Mouse (Mus musculus): Measurements from ENCODE around the gene Actl10. TPM values are rescaled to one million over a fixed set of nuclear protein-coding genes. Genes with fewer than 3 reads are reported as not detected.
A peak's percentile ranks its signal among the peaks of the same experiment; 100 is the strongest.

The Actl10 gene
- polyA plus RNA-seq, 1 experiment = not detected

DNA sequence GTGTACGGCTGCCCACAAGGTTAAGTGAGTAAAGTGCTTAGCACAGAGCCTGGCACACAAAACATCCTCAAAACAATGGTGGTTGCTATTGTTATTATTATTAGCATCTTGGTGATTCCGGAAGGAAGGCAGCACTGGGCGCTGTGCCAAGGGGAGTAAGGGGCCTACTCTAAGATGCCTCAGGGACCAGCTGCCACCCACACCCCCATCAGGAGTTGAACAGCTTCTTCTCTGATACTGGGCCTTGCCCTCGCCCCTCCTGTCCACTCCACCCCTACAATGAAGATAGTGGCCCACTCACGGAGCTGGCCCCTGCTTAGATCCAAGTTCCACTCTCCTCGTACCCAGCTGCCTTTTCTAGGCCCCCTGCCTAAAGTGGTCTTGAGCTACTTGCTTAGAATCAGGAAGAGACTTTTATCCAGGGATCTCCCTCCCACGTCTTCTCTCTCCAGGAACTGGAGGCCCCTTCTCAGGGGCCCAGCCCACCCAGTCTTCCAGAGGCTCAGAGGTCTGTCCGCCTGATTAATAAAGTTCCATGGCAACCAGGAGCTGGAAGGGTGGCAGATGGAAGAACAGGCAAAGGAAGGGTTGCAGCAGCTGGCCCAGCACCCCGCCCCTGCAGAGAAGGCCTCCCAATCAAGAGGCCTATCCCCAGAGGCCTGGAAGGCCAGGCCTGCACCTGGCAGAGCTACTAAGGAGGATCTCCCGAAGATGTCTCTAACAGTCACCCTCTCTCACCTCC lies 16.9 kb downstream of the Actl10 start:
- Histone ChIP-seq H3K4me1 (ENCODE audit: control insufficient read depth, insufficient read depth, low read length) (peaks cover 1% of the 10 kb centered on the region; the same call in 1 of the 2 replicates), H3K4me3 (replicated peaks; ENCODE audit: control insufficient read depth, low read depth, low read length) (peak overlapping the region; percentile 93)
- WGBS = 21% methylated on average over 10 of the region's 10 CpGs

DNA sequence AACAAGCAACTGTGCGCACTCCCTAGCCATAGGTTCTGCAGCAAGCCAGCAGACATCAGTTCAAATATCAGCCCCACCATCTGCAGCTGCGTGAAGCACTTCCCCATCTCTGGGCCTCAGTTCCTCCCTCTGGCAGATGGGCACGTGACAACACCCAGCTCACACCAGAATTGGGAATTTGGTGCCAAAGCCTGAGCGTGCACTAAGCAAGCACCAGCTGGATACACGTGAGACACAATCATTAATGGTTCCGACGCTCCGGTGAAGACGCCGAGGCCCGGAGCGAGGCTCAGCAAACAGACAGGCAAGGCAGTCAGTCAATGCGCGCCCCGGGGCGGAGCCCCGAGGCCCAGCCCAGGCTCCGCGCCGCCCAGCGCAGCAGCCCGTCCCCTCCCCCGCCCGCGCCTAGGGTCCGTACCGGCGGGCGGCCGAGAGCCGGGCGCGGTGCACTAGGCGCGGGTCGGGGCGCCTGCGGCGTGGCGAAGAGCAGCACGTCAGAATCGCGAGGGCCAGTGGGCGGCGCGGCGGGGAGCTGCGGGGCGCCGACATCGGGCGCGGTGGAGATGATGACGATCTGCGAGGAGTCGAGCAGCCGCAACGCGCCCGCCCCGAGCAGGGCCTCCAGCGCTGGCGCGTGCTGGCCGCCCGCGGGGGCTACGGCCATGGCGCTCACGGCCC lies 17.6 kb downstream of the Actl10 start:
- no peak for TF ChIP-seq POLR2A (IDR thresholded peaks at IDR 0.05; ENCODE audit: borderline replicate concordance, control insufficient read depth, low read depth, low read length)
- TF ChIP-seq CTCF (IDR thresholded peaks at IDR 0.05; ENCODE audit: control insufficient read depth, insufficient read depth, low read length) = no peak
- peak overlapping the region; percentile 82 for H3K27ac ChIP-seq (ENCODE audit: control insufficient read depth, insufficient read depth, low read depth, low read length, poor library complexity)
- peaks cover 3% of the 10 kb centered on the region for H3K4me1 ChIP-seq (ENCODE audit: control insufficient read depth, insufficient read depth, low read length)
- under 1% methylated on average over 69 of the region's 70 CpGs for WGBS
- H3K4me3 ChIP-seq (replicated peaks; ENCODE audit: control insufficient read depth, low read depth, low read length) = peak overlapping the region; percentile 93

More for the DNA sequence above, 16.9 kb downstream of the Actl10 start:
- TF ChIP-seq CTCF (IDR thresholded peaks at IDR 0.05; ENCODE audit: control insufficient read depth, insufficient read depth, low read length) (no peak), POLR2A (IDR thresholded peaks at IDR 0.05; ENCODE audit: borderline replicate concordance, control insufficient read depth, low read depth, low read length) (no peak)
- H3K27ac ChIP-seq (ENCODE audit: control insufficient read depth, insufficient read depth, low read depth, low read length, poor library complexity) = peak overlapping the region; percentile 82

DNA sequence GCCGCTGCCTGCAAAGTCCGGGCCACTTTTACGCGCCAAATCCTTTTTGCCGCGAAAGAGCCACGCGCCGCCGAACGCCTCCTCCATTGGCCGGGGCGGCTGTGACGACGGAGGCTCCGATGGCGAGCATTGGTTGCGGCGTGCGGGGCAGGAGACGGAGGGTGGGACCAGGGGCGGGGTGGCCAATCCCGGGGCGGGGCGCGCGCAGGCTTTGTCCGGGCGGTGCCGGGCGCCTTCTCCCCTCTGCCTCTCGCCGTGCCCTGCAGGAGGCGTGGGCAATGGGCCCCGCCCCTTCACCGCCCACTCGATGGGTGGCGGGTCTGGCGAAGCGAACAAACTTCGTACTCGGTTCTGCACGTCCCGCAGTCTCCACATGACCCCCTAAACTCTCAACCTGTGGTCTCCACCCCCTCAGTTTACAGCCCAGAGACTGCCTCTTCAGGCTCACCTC lies 18.3 kb downstream of the Actl10 start, which contains the start of gene E2f1:
TSS of gene E2f1 (minus strand) at position 57 of the 451 bp plus-strand sequence.
- peaks cover 3% of the 10 kb centered on the region for H3K4me1 ChIP-seq (ENCODE audit: control insufficient read depth, insufficient read depth, low read length)
- no peak; the same call in 1 of the 2 replicates for TF ChIP-seq CTCF (IDR thresholded peaks at IDR 0.05; ENCODE audit: control insufficient read depth, insufficient read depth, low read length)
- peak; percentile 62; the same call in 1 of the 2 replicates for TF ChIP-seq POLR2A (IDR thresholded peaks at IDR 0.05; ENCODE audit: borderline replicate concordance, control insufficient read depth, low read depth, low read length)
- WGBS = 0% methylated on average over 42 of the region's 44 CpGs
- peak within 1 kb of the TSS; percentile 82 for H3K27ac ChIP-seq (ENCODE audit: control insufficient read depth, insufficient read depth, low read depth, low read length, poor library complexity)
- peak within 1 kb of the TSS; percentile 93 for H3K4me3 ChIP-seq (replicated peaks; ENCODE audit: control insufficient read depth, low read depth, low read length)

DNA sequence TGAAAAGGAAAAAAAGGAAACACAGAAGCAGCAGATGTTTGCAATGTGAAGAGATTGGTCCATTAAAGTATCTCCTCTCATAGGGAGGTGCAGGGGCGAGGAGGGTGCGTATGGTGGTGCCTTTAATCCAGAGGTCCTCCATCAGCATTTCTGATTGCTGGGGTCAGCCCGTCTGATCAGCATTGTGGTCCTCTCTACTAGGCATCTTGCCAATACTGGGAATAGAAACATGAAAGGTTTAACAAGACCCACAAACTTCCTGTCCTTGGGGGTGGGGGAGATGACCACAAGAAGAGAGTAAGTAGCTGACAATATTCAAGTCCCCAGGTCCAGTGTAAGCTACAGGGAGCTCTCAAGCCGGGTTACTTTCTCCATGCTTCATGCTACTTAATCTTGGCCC lies 19.1 kb downstream of the Actl10 start:
- no peak overlapping the region for H3K4me3 ChIP-seq (replicated peaks; ENCODE audit: control insufficient read depth, low read depth, low read length)
- no peak for TF ChIP-seq POLR2A (IDR thresholded peaks at IDR 0.05; ENCODE audit: borderline replicate concordance, control insufficient read depth, low read depth, low read length)
- TF ChIP-seq CTCF (IDR thresholded peaks at IDR 0.05; ENCODE audit: control insufficient read depth, insufficient read depth, low read length) = no peak
- peaks cover 3% of the 10 kb centered on the region for H3K4me1 ChIP-seq (ENCODE audit: control insufficient read depth, insufficient read depth, low read length)
- H3K27ac ChIP-seq (ENCODE audit: control insufficient read depth, insufficient read depth, low read depth, low read length, poor library complexity) = no peak overlapping the region
- WGBS = 15% methylated on average over 4 of the region's 4 CpGs

DNA sequence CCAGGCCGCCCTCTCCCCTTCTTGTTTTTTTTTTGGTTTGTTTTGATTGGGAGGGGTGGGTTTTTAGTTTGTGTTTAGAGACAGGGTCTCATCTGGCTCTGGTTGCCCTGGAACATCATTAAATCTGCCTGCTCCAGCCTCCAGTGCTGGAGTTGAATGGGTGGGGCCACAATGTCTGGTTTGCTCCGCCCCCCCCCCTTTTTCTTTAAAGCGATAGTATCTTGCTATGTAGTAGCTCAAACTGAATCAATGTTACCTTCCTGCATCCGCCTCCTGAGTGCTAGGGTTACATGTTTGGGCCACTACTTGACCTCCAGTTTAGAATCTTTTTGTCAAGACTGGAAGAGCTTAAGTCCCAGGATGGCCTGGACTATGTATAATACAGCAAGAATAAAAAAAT lies 19.7 kb downstream of the Actl10 start:
- WGBS = 70% methylated on average over 4 of the region's 4 CpGs
- H3K4me3 ChIP-seq (replicated peaks; ENCODE audit: control insufficient read depth, low read depth, low read length) = no peak overlapping the region
- no peak overlapping the region for H3K27ac ChIP-seq (ENCODE audit: control insufficient read depth, insufficient read depth, low read depth, low read length, poor library complexity)
- no peak for TF ChIP-seq POLR2A (IDR thresholded peaks at IDR 0.05; ENCODE audit: borderline replicate concordance, control insufficient read depth, low read depth, low read length)
- TF ChIP-seq CTCF (IDR thresholded peaks at IDR 0.05; ENCODE audit: control insufficient read depth, insufficient read depth, low read length) = no peak
- H3K4me1 ChIP-seq (ENCODE audit: control insufficient read depth, insufficient read depth, low read length) = peaks cover 3% of the 10 kb centered on the region

DNA sequence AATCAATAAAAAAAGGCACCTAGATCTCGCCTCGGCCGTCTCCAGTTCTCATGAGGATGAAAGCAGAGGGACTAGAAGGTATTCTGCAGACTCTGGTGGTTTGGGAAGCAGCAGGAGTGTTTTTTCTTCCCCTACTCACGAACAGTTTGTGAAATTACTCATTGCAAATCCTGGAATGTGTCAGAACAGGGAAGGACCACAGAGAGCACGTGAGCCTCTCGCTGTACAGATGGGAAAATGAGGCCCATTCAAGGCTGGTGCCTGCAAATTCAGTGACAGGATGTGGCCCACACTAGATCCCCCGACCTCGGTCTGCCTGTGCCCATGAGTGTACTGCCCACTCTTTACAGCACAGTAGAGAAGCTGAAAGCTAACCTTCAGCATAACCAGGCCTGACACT lies 20.4 kb downstream of the Actl10 start:
- Histone ChIP-seq H3K4me1 (ENCODE audit: control insufficient read depth, insufficient read depth, low read length) (peaks cover 3% of the 10 kb centered on the region), H3K27ac (ENCODE audit: control insufficient read depth, insufficient read depth, low read depth, low read length, poor library complexity) (no peak overlapping the region), H3K4me3 (replicated peaks; ENCODE audit: control insufficient read depth, low read depth, low read length) (no peak overlapping the region)
- TF ChIP-seq CTCF (IDR thresholded peaks at IDR 0.05; ENCODE audit: control insufficient read depth, insufficient read depth, low read length) = no peak
- WGBS = 71% methylated on average over 8 of the region's 8 CpGs

DNA sequence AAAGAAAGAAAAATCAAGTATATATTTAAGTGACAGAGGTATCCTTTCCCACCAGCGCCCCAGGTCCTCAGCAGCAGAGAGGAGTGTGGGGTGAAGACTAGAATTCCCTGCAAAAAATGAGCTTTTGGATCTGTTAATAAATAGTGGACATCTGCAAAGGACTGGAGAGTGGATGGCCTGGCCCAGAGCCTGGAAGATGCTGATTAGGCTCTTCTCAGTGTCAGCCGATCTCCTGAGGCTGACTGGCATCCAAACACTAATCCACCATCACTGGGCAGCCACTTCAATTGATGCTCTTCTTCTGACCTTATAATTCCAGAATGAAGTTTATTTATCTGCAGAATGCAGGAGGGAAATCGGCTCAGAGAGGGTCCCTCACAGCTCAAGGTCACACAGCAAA lies 21.4 kb downstream of the Actl10 start:
- TF ChIP-seq POLR2A (IDR thresholded peaks at IDR 0.05; ENCODE audit: borderline replicate concordance, control insufficient read depth, low read depth, low read length) (no peak), CTCF (IDR thresholded peaks at IDR 0.05; ENCODE audit: control insufficient read depth, insufficient read depth, low read length) (no peak)
- 74% methylated on average over 3 of the region's 3 CpGs for WGBS
- H3K4me1 ChIP-seq (ENCODE audit: control insufficient read depth, insufficient read depth, low read length) = peaks cover 3% of the 10 kb centered on the region
- H3K27ac ChIP-seq (ENCODE audit: control insufficient read depth, insufficient read depth, low read depth, low read length, poor library complexity) = no peak overlapping the region
- no peak overlapping the region for H3K4me3 ChIP-seq (replicated peaks; ENCODE audit: control insufficient read depth, low read depth, low read length)

DNA sequence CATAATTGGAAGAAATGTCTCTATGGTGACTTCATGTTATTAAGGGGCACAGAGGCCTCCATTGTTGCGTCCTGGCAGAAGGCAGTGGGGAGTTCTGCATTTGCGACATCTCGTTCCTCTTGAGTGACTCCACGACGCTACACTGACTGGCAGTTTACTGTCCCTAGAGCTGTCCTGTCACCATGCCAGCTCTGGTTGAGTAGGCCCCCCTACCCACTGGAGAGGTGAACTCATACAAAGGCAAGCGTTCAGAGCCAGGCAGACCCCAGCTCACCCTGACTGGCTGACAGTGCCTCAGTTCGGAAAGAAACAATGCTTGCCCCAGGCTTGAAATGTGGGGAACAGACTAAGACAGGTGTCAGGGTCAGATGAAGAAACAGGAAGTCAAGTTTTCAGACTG lies 22.7 kb downstream of the Actl10 start:
- peak overlapping the region; percentile 5 for H3K4me3 ChIP-seq (replicated peaks; ENCODE audit: control insufficient read depth, low read depth, low read length)
- H3K27ac ChIP-seq (ENCODE audit: control insufficient read depth, insufficient read depth, low read depth, low read length, poor library complexity) = peak overlapping the region; percentile 93
- TF ChIP-seq CTCF (IDR thresholded peaks at IDR 0.05; ENCODE audit: control insufficient read depth, insufficient read depth, low read length) (no peak), POLR2A (IDR thresholded peaks at IDR 0.05; ENCODE audit: borderline replicate concordance, control insufficient read depth, low read depth, low read length) (no peak)
- 11% methylated on average over 7 of the region's 7 CpGs for WGBS
- H3K4me1 ChIP-seq (ENCODE audit: control insufficient read depth, insufficient read depth, low read length) = peaks cover 3% of the 10 kb centered on the region
